Mouse (Mus musculus) adrenal gland, postnatal 0 days (tissue): ENCODE data around the gene Teddm1a. TPM values are rescaled to one million over a fixed set of nuclear protein-coding genes. Genes with fewer than 3 reads are reported as not detected.
A peak's percentile ranks its signal among the peaks of the same experiment; 100 is the strongest.

ENCODE experiments used
- microRNA-seq: library from miRNA; unstranded; fragments of <30 nt; microRNA quantifications from one replicate; pipeline ENCODE4, GENCODE M21; 2016; ENCODE audit warnings: borderline replicate concordance; ENCODE audit not compliant: insufficient number of aligned reads
- polyA plus RNA-seq: library from polyadenylated mRNA; unstranded; fragments of >200 nt; fragmentation: Nextera tagmentation; extraction: Ambion mirVana; gene quantifications from 2 replicates; pipeline ENCODE4 v1.2.1, GENCODE M21; 2015

Teddm1a gene
- polyA plus RNA-seq: not detected in 2 replicates

DNA sequence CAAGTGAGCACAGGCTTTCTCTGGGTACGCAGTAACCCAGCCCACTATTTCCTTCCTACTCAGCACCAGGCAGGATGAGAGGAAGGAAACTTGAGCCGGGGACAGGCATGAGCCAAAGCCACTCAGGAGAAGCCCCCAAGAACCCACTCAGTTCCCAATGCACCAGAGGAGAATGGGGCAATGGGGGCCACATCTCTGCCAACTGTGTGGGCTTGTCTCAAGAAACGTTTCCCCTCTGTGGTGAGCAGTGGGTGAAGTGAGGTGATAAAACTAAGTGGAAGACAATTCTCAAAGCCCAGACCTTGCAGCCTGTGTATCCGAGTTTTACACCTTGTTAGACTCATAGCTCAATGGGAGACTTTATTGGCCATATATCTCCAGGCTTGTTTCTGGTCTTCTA, at the start of gene Teddm1a:
Teddm1a (plus strand) TSS at position 301 of the 400 bp plus-strand sequence.

GRCm38 (mm10) chr1:153844042-153844441, 47.5 kb upstream of the Teddm1a start, which contains the start of gene Rgsl1:
Gene Rgsl1 (minus strand): TSS chr1:153844142.

DNA sequence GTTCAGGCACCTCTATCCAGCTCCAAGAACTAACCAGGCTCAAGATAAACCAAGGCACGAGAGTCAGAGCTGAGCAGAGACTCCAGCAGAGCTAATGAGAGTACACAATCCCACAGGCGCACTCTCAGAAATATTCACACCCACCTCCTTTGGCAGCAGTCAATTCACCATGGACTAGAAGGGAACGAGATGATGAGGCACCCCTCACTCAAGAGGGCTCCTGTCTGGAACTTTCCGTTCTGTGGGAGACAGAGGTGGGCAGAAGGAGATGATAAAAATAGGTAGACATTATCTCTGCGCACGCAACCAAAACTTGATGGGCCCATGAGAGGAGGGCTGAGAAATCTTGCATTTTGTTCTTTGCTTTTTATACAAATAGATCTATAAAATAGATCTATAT, 17.5 kb upstream of the Teddm1a start, which contains the start of gene Teddm1b:
Teddm1b (plus strand) TSS at position 301 of the 400 bp plus-strand sequence.

GRCm38 (mm10) chr1:153899731-153900380, 8.3 kb downstream of the Teddm1a start, which contains the start of the genes Glul and Teddm2:
Gene Glul (plus strand): TSS chr1:153899944.
Gene Teddm2 (minus strand): TSS chr1:153900228.

Small RNA genes within 50 kb of the gene (microRNA-seq; reads per million reads assigned to microRNA genes)
- gene Mir8114: 13.7 reads per million, percentile 19 among the genes with 10 or more reads in this experiment

Other genes starting within 250 kb of the Teddm1a start
- gene Rgs8, start 238.7 kb upstream of the Teddm1a start, polyA plus RNA-seq: 0.18 and 0.32 TPM in 2 replicates
- gene Rgs16, start 151.4 kb upstream of the Teddm1a start, polyA plus RNA-seq: 3.6 and 4.5 TPM in 2 replicates
- gene Rnasel, start 142.3 kb upstream of the Teddm1a start, polyA plus RNA-seq: 29.2 and 32.6 TPM in 2 replicates
- gene Rgsl1, start 47.6 kb upstream of the Teddm1a start, polyA plus RNA-seq: 0.08 and 0.33 TPM in 2 replicates
- 0.15 and 0.28 TPM in 2 replicates for gene Teddm1b, start 17.4 kb upstream of the Teddm1a start, polyA plus RNA-seq
- 142 and 157 TPM in 2 replicates for gene Glul, start 8.2 kb downstream of the Teddm1a start, polyA plus RNA-seq
- 0.61 and 0.73 TPM in 2 replicates for gene Teddm2, start 8.5 kb downstream of the Teddm1a start, polyA plus RNA-seq